Mouse (Mus musculus) MEL (cell line): ENCODE measurements around the gene Lamc3. TPM values are rescaled to one million over a fixed set of nuclear protein-coding genes. Genes with fewer than 3 reads are reported as not detected.

Source experiments
- DNase-seq: peaks from one replicate; pipeline ENCODE4 v3.0.0; 2011; ENCODE audit warnings: low read depth, low spot score
- H3K27ac ChIP-seq: 2 replicates; pipeline ENCODE4 v1.5.1; 2012; ENCODE audit warnings: low read depth, mild to moderate bottlenecking, control low read depth, low read length, moderate library complexity; ENCODE audit not compliant: control insufficient read depth
- H3K27me3 ChIP-seq, 2 experiments: fragments of 150-350 bp in 1 of 2; sonication (generic) in 1 of 2; 2 replicates each; pipeline ENCODE4 v1.6.1; 2012; ENCODE audit warnings: low read length in 2 of 2, mild to moderate bottlenecking in 2 of 2, improper control_type of control experiment in 1 of 2, moderate library complexity in 1 of 2; ENCODE audit not compliant: insufficient read depth in 2 of 2, control insufficient read depth in 1 of 2
- H3K36me3 ChIP-seq, 2 experiments: 2 replicates each; pipeline ENCODE4 v1.6.1; 2012 to 2014; ENCODE audit warnings: low read length in 2 of 2, improper control_type of control experiment in 1 of 2, inconsistent platforms in 1 of 2, mild to moderate bottlenecking in 1 of 2; ENCODE audit not compliant: insufficient read depth in 2 of 2, control insufficient read depth in 1 of 2
- H3K4me1 ChIP-seq, 2 experiments: fragments of 150-350 bp in 1 of 2; sonication (generic) in 1 of 2; 2 replicates each; pipeline ENCODE4 v1.6.1; 2012; ENCODE audit warnings: low read length in 2 of 2, improper control_type of control experiment in 1 of 2, mild to moderate bottlenecking in 1 of 2; ENCODE audit not compliant: insufficient read depth in 2 of 2, control insufficient read depth in 1 of 2
- H3K4me3 ChIP-seq, 2 experiments: fragments of 150-350 bp in 1 of 2; sonication (generic) in 1 of 2; 2 replicates each; pipeline ENCODE4 v1.5.1; 2012; ENCODE audit warnings: low read depth in 2 of 2, low read length in 2 of 2, mild to moderate bottlenecking in 2 of 2, moderate library complexity in 2 of 2, control low read depth in 1 of 2, improper control_type of control experiment in 1 of 2; ENCODE audit not compliant: control insufficient read depth in 1 of 2, insufficient read depth in 1 of 2
- H3K79me2 ChIP-seq: 2 replicates; pipeline ENCODE4 v1.6.1; 2012; ENCODE audit warnings: mild to moderate bottlenecking, low read length, moderate library complexity; ENCODE audit not compliant: control insufficient read depth, poor library complexity, insufficient read depth
- H3K9ac ChIP-seq: 2 replicates; pipeline ENCODE4 v1.6.1; 2012; ENCODE audit warnings: low read depth, mild to moderate bottlenecking, control low read depth, low read length, moderate library complexity; ENCODE audit not compliant: control insufficient read depth, poor library complexity, severe bottlenecking
- H3K9me3 ChIP-seq: fragments of 150-350 bp; sonication (generic); replicated peaks from 2 replicates; pipeline ENCODE4 v1.6.1; 2012; ENCODE audit warnings: mild to moderate bottlenecking, low read length, improper control_type of control experiment, moderate library complexity; ENCODE audit not compliant: insufficient read depth
- ETS1 ChIP-seq: IDR thresholded peaks from 2 replicates; pipeline ENCODE4 v1.6.1; 2012; ENCODE audit warnings: low read depth, mild to moderate bottlenecking, inconsistent platforms, low read length, improper control_type of control experiment, moderate library complexity
- MAFK ChIP-seq: IDR thresholded peaks from 2 replicates; pipeline ENCODE4 v1.6.1; 2011; ENCODE audit warnings: low read depth, mild to moderate bottlenecking, low read length, improper control_type of control experiment, borderline replicate concordance
- MEF2A ChIP-seq: IDR thresholded peaks from 2 replicates; pipeline ENCODE4 v1.6.1; 2014; ENCODE audit warnings: low read depth, mild to moderate bottlenecking, inconsistent platforms, low read length, improper control_type of control experiment; ENCODE audit not compliant: poor library complexity, insufficient replicate concordance, severe bottlenecking; ENCODE audit errors: extremely low read depth
- MYB ChIP-seq: IDR thresholded peaks from 2 replicates; pipeline ENCODE4 v1.6.1; 2011; ENCODE audit warnings: mild to moderate bottlenecking, low read depth, low read length, improper control_type of control experiment
- POLR2A ChIP-seq, 2 experiments: IDR thresholded peaks; 2 replicates each; pipeline ENCODE4 v1.6.1; 2011 to 2012; ENCODE audit warnings: low read length in 2 of 2, mild to moderate bottlenecking in 2 of 2, control low read depth in 1 of 2, improper control_type of control experiment in 1 of 2, low read depth in 1 of 2, moderate library complexity in 1 of 2; ENCODE audit not compliant: control insufficient read depth in 1 of 2, insufficient read depth in 1 of 2, poor library complexity in 1 of 2
- POLR2AphosphoS2 ChIP-seq: IDR thresholded peaks from 2 replicates; pipeline ENCODE4 v1.6.1; 2011; ENCODE audit warnings: low read length, improper control_type of control experiment
- TAL1 ChIP-seq: IDR thresholded peaks from 2 replicates; pipeline ENCODE4 v1.6.1; 2012; ENCODE audit warnings: mild to moderate bottlenecking, inconsistent platforms, low read length, moderate library complexity, mixed read lengths
- UBTF ChIP-seq: IDR thresholded peaks from 2 replicates; pipeline ENCODE4 v1.6.1; 2012; ENCODE audit warnings: low read depth, mild to moderate bottlenecking, inconsistent platforms, low read length, improper control_type of control experiment, moderate library complexity, borderline replicate concordance; ENCODE audit not compliant: insufficient read depth
- USF1 ChIP-seq: IDR thresholded peaks from 2 replicates; pipeline ENCODE4 v1.6.1; 2014; ENCODE audit warnings: low read depth, mild to moderate bottlenecking, inconsistent platforms, low read length, improper control_type of control experiment, moderate library complexity
- USF2 ChIP-seq, 2 experiments: IDR thresholded peaks; 2 replicates each; pipeline ENCODE4 v1.6.1; 2011 to 2012; ENCODE audit warnings: improper control_type of control experiment in 2 of 2, low read length in 2 of 2, borderline replicate concordance in 1 of 2, inconsistent platforms in 1 of 2, low read depth in 1 of 2, mild to moderate bottlenecking in 1 of 2; ENCODE audit not compliant: insufficient read depth in 1 of 2
- ZMIZ1 ChIP-seq: IDR thresholded peaks from 2 replicates; pipeline ENCODE4 v1.6.1; 2012; ENCODE audit warnings: low read depth, mild to moderate bottlenecking, inconsistent platforms, low read length, improper control_type of control experiment, moderate library complexity
- ZNF384 ChIP-seq: IDR thresholded peaks from 2 replicates; pipeline ENCODE4 v1.6.1; 2012; ENCODE audit warnings: low read depth, mild to moderate bottlenecking, inconsistent platforms, low read length, improper control_type of control experiment
- polyA plus RNA-seq, 2 experiments: library from polyadenylated mRNA; stranded (reverse) in 1 of 2; unstranded in 1 of 2; fragments of >175 nt in 1 of 2; fragments of >200 nt in 1 of 2; gene quantifications; 2 replicates each; pipeline versions ENCODE4 v1.2.1 to v1.2.4; 2012; ENCODE audit warnings: low replicate concordance in 2 of 2, low read depth in 1 of 2; ENCODE audit not compliant: insufficient read length in 2 of 2, insufficient read depth in 1 of 2, missing spikeins in 1 of 2
- total RNA-seq: library from RNA; depleted of rRNA; stranded (reverse); fragments of 300-350 nt; gene quantifications from 2 replicates; pipeline ENCODE4 v1.2.3, GENCODE M21; 2012

Gene Lamc3
- total and polyA plus RNA-seq, 3 experiments: not detected

DNA sequence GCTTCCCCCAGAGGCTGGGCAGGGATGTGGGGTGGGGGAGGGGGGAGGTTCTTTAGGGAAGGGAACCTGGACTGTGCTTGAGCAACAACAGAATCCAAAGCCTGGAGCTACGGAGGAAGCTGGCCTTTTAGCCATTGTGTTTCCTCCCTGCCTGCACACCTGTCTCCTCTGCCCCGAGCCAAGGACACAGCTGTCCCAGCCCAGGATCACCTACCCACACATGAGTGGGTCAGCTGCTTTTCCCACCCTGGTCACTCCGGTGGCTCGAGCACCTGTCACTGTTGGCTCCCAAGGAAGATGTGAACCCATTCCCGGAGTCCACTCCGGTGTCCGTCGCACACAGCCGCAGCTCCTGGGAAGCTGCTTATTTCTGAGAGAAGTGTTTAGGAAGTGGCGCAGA, 70.1 kb downstream of the Lamc3 start:
- no peak overlapping the region for H3K4me3 ChIP-seq
- H3K36me3 ChIP-seq: peaks cover 0 to 7% of the 10 kb centered on the region in 2 experiments; a peak in 1 of 4 replicates
- no peak for DNase-seq
- peaks cover 0 to 13% of the 10 kb centered on the region in 2 experiments; a peak in 2 of 4 replicates for H3K4me1 ChIP-seq
- no peak overlapping the region for H3K27ac ChIP-seq
- H3K79me2 ChIP-seq: no peaks in the 10 kb centered on the region
- TF ChIP-seq ZMIZ1 (no peak), USF1 (no peak), MEF2A (no peak), TAL1 (no peak), POLR2AphosphoS2 (no peak), MYB (no peak)
- H3K9ac ChIP-seq: no peak overlapping the region
- H3K9me3 ChIP-seq: no peaks in the 10 kb centered on the region
- peaks cover 0 to 2% of the 10 kb centered on the region in 2 experiments; a peak in 2 of 4 replicates for H3K27me3 ChIP-seq

DNA sequence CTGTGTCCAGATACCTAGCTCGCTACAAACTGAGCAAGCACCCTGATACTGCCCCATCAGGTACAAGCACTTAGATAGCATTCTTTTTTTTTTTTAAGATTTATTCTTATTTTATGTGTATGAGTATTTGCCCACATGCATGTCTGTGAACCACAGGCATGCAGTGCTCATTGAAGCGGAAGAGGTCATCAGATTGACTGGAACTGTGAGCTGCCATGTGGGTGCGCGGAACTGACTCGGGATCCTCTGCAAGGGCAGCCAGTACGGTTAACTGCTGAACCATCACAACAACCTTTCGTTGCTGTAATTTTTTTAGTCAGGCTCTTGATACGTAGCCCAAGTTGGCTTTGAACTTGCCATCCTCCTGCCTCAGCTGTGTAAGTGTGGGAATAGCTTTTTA, 73.9 kb downstream of the Lamc3 start:
- Histone ChIP-seq H3K27me3 (no peaks in the 10 kb centered on the region), H3K9ac (no peak overlapping the region)
- TF ChIP-seq POLR2A (IDR thresholded peaks at IDR 0.05; ENCODE audit: control insufficient read depth in 1 of 2, insufficient read depth in 1 of 2, low read depth in 1 of 2, low read length in 2 of 2, poor library complexity in 1 of 2): no peak
- no peak for TF ChIP-seq ZNF384
- no peak for TF ChIP-seq ETS1
- TF ChIP-seq, all 39 proteins: peak for 0
- Histone ChIP-seq H3K9me3 (no peaks in the 10 kb centered on the region), H3K4me1 (peaks cover 0 to 13% of the 10 kb centered on the region in 2 experiments; a peak in 2 of 4 replicates), H3K79me2 (no peaks in the 10 kb centered on the region), H3K4me3 (no peak overlapping the region), H3K27ac (no peak overlapping the region), H3K36me3 (peaks cover 0 to 7% of the 10 kb centered on the region in 2 experiments; a peak in 1 of 4 replicates)
- no peak for DNase-seq

DNA sequence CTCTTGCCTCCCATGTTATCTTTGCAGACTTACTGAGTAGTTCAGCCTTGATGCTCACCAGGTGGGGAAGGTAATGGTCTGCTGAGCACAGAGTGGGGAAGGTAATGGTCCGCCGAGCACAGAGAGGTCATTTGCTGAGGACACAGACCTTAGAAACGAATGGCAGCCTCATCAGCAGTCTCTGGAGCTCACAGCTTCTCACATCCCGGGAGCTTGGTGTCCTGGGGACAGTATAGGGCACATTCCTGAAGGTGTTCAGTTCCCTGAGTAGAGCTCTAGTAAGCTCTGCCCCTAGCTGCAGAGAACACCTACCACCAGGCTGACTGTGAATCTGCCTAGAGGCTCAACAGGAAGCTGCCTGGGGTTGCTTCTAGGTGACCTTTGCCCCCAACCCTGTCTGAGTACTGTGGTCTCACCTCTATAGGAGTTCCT, 74.7 kb downstream of the Lamc3 start:
- H3K27ac ChIP-seq: no peak overlapping the region
- no peak overlapping the region for H3K4me3 ChIP-seq
- no peak for DNase-seq
- H3K79me2 ChIP-seq: no peaks in the 10 kb centered on the region
- H3K9ac ChIP-seq: no peak overlapping the region
- peaks cover 0 to 7% of the 10 kb centered on the region in 2 experiments; a peak in 1 of 4 replicates for H3K36me3 ChIP-seq
- peaks cover 0 to 13% of the 10 kb centered on the region in 2 experiments; a peak in 2 of 4 replicates for H3K4me1 ChIP-seq
- no peaks in the 10 kb centered on the region; a peak in 1 of 4 replicates for H3K27me3 ChIP-seq
- TF ChIP-seq USF2 (IDR thresholded peaks at IDR 0.05; ENCODE audit: borderline replicate concordance in 1 of 2, insufficient read depth in 1 of 2, low read depth in 1 of 2, low read length in 2 of 2): no peak
- TF ChIP-seq MAFK: no peak
- no peak for TF ChIP-seq UBTF
- no peaks in the 10 kb centered on the region for H3K9me3 ChIP-seq
